Mouse (Mus musculus) ovary, postnatal 36 days (tissue): Measurements from ENCODE around the gene Gm5797.
"Not testable (repeated sequence)": the region's sequence is repeated elsewhere in the genome, so short reads cannot be mapped to it uniquely, and the experiment has no call there.

Experiments
- DNase-seq: peaks from one replicate; pipeline ENCODE4 v3.0.0; 2022; ENCODE audit warnings: low spot score, mixed read lengths

The Gm5797 gene

GRCm38 (mm10) chr14:7332295-7332694, at the start of gene Gm5797:
Gene Gm5797 (minus strand): TSS chr14:7332395.
- not testable (repeated sequence) for DNase-seq

GRCm38 (mm10) chr14:7365034-7365433, 32.8 kb upstream of the Gm5797 start, which contains the start of gene Gm8374:
Gene Gm8374 (minus strand): TSS chr14:7365134.
- DNase-seq, result not testable (repeated sequence)

GRCm38 (mm10) chr14:7315093-7315492, 17.1 kb downstream of the Gm5797 start:
- DNase-seq, result peak; percentile 1

GRCm38 (mm10) chr14:7314661-7315060, 17.5 kb downstream of the Gm5797 start, which contains the start of gene Gm3739:
Gene Gm3739 (minus strand): TSS chr14:7315049.
- peak; percentile 2 for DNase-seq
